21 mouse cellular contexts compared by ENCODE assay signal in genomic region chr13:35670875-35671274, GRCm38 (mm10). TPM values are rescaled to one million over a fixed set of nuclear protein-coding genes. Genes with fewer than 3 reads are reported as not detected.
A peak's percentile ranks its signal among the peaks of the same experiment; 100 is the strongest.
DNase-seq lines count a peak whose midpoint lies in the region; ATAC-seq lines count a peak whose summit lies in the region.
"Had no signal": no experiment of that assay in that cellular context is flagged by ENCODE, and none has a peak within 500 bp of the region (broad histone marks: within the 10 kb centered on the region; RNA-seq: fewer than 3 reads in every experiment).

No protein-coding gene starts in this region.

- peak; percentile 66; the same call in 1 of the 2 replicates for ATAC-seq in hindbrain, embryonic 15.5 days (ENCODE audit: low FRiP score, low read depth)
- ATAC-seq: activated CD4-positive, CD25-positive, alpha-beta regulatory T cell, adult 4 months had no signal

- H3K4me3 ChIP-seq in heart, embryonic 10.5 days, result no peak overlapping the region
- H3K4me3 ChIP-seq in hindbrain, embryonic 15.5 days, result no peak overlapping the region
- H3K4me3 ChIP-seq: erythroblast, embryonic 14.5 days; heart, adult 2 months; intestine, embryonic 15.5 days; liver, embryonic 13.5 days had no signal

- H3K27me3 ChIP-seq in heart, embryonic 10.5 days (ENCODE audit: insufficient read depth, poor library complexity, severe bottlenecking), result no peaks in the 10 kb centered on the region
- H3K27me3 ChIP-seq in hindbrain, embryonic 15.5 days, result no peaks in the 10 kb centered on the region
- H3K27me3 ChIP-seq: intestine, embryonic 15.5 days; liver, embryonic 13.5 days had no signal

- 85% methylated on average over 4 of the region's 4 CpGs for WGBS in heart, embryonic 10.5 days
- WGBS in hindbrain, embryonic 15.5 days, result 25% methylated on average over 4 of the region's 4 CpGs

- no peaks in the 10 kb centered on the region for H3K36me3 ChIP-seq in heart, embryonic 10.5 days
- no peaks in the 10 kb centered on the region for H3K36me3 ChIP-seq in hindbrain, embryonic 15.5 days
- H3K36me3 ChIP-seq: intestine, embryonic 15.5 days; liver, embryonic 13.5 days had no signal

- no peak overlapping the region for H3K27ac ChIP-seq in heart, embryonic 10.5 days
- no peak overlapping the region for H3K27ac ChIP-seq in hindbrain, embryonic 15.5 days (replicated peaks)
- H3K27ac ChIP-seq: heart, adult 2 months; intestine, embryonic 15.5 days; liver, embryonic 13.5 days had no signal

- no peak overlapping the region for H3K9ac ChIP-seq in hindbrain, embryonic 15.5 days
- H3K9ac ChIP-seq: intestine, embryonic 15.5 days; liver, embryonic 13.5 days had no signal

- intact Hi-C loops in heart, postnatal 14 days (cut with DNase I), result no loop called here

- no peaks in the 10 kb centered on the region for H3K4me1 ChIP-seq in heart, embryonic 10.5 days
- H3K4me1 ChIP-seq in hindbrain, embryonic 15.5 days (replicated peaks), result no peaks in the 10 kb centered on the region
- H3K4me1 ChIP-seq: intestine, embryonic 15.5 days had no signal

- peak; percentile 46 for DNase-seq in heart, embryonic 10.5 days (ENCODE audit: low spot score)
- no peak for DNase-seq in heart, postnatal 14 days
- DNase-seq in right cerebral cortex, postnatal 10 days (ENCODE audit: low spot score in 2 of 2), result peak; percentile 23 to 51
- no peak for DNase-seq in right cerebral cortex, postnatal 4 days
- no peak for DNase-seq in Muller cell, postnatal 12 days (ENCODE audit: inconsistent ontology term)
- no peak for DNase-seq in cerebellum, adult 8-10 months
- DNase-seq: adrenal gland, postnatal 10 days; cerebellum, postnatal 10 days; gastrocnemius, postnatal 25 days; heart, adult 2 months; heart, postnatal 4 days; kidney, adult 9 months; kidney, postnatal 4 days; liver, embryonic 13.5 days; lung, adult 2 months; lung, postnatal 14 days; right cerebral cortex, postnatal 14 days had no signal

- H3K4me2 ChIP-seq in hindbrain, embryonic 15.5 days, result no peak overlapping the region
- H3K4me2 ChIP-seq: intestine, embryonic 15.5 days; liver, embryonic 13.5 days had no signal

- no peaks in the 10 kb centered on the region for H3K9me3 ChIP-seq in heart, embryonic 10.5 days
- H3K9me3 ChIP-seq in hindbrain, embryonic 15.5 days, result no peaks in the 10 kb centered on the region
- H3K9me3 ChIP-seq: intestine, embryonic 15.5 days; liver, embryonic 13.5 days had no signal

RNA-seq across cellular contexts. Expression of gene Cdyl, which starts 11.2 kb away (rescaled TPM):
- 14.6 and 15.7 TPM in 2 replicates for polyA plus RNA-seq in heart, embryonic 10.5 days (2016; fragmentation: Nextera tagmentation; extraction: Ambion mirVana)
- 1 to 10 TPM; 8.6 to 9.0 TPM for total RNA-seq in heart, postnatal 14 days (2021)
- polyA plus RNA-seq in hindbrain, embryonic 15.5 days (2015; fragmentation: Nextera tagmentation; extraction: Ambion mirVana), result 6.0 and 6.6 TPM in 2 replicates

Comparison
In these comparisons a context has a peak if more than half of its experiments do, and no peak if none do; other contexts are left out.
1. DNase-seq: peak in heart, embryonic 10.5 days (single experiment) and right cerebral cortex, postnatal 10 days (2 of 2); none in heart, postnatal 14 days (0 of 2), right cerebral cortex, postnatal 4 days (single experiment), Muller cell, postnatal 12 days (single experiment) and cerebellum, adult 8-10 months (single experiment).